Mouse (Mus musculus) embryonic fibroblast, embryonic 13.5 days (primary cell): ENCODE data around the gene Bhlhe40. TPM values are rescaled to one million over a fixed set of nuclear protein-coding genes. Genes with fewer than 3 reads are reported as not detected.

Experiments used
- H3K27ac ChIP-seq: 2 replicates; pipeline ENCODE4 v1.5.1; 2012; ENCODE audit warnings: low read length, control low read depth, inconsistent platforms; ENCODE audit not compliant: insufficient read depth
- H3K4me1 ChIP-seq: 2 replicates; pipeline ENCODE4 v1.6.1; 2011; ENCODE audit warnings: low read length; ENCODE audit not compliant: control insufficient read depth, insufficient read depth
- H3K4me3 ChIP-seq: 2 replicates; pipeline ENCODE4 v1.5.1; 2011; ENCODE audit warnings: mild to moderate bottlenecking, control low read depth, low read length; ENCODE audit not compliant: insufficient read depth
- CTCF ChIP-seq: IDR thresholded peaks from 2 replicates; pipeline ENCODE4 v1.5.1; 2011; ENCODE audit warnings: mild to moderate bottlenecking, control low read depth, low read length, moderate library complexity, borderline replicate concordance; ENCODE audit not compliant: insufficient read depth
- POLR2A ChIP-seq: IDR thresholded peaks from 2 replicates; pipeline ENCODE4 v1.6.1; 2011; ENCODE audit warnings: low read depth, mild to moderate bottlenecking, control low read depth, low read length, moderate library complexity
- polyA plus RNA-seq: library from polyadenylated mRNA; stranded (reverse); fragments of >200 nt; gene quantifications from 2 replicates; pipeline ENCODE4 v1.2.4, GENCODE M21; 2011; ENCODE audit warnings: low read depth; ENCODE audit not compliant: missing spikeins, insufficient read length

Bhlhe40 gene
- polyA plus RNA-seq, 1 experiment, result 61.3 TPM

GRCm38 (mm10) chr6:108685758-108686355 lies 25.4 kb downstream of the Bhlhe40 start:
- H3K4me3 ChIP-seq, result no peak overlapping the region
- no peak for TF ChIP-seq POLR2A
- no peak for TF ChIP-seq CTCF
- no peaks in the 10 kb centered on the region for H3K4me1 ChIP-seq
- H3K27ac ChIP-seq, result no peak overlapping the region

GRCm38 (mm10) chr6:108686930-108687329 lies 26.5 kb downstream of the Bhlhe40 start:
- H3K4me1 ChIP-seq, result no peaks in the 10 kb centered on the region
- no peak overlapping the region for H3K27ac ChIP-seq
- H3K4me3 ChIP-seq, result no peak overlapping the region
- no peak for TF ChIP-seq POLR2A
- TF ChIP-seq CTCF, result no peak

- no peaks in the 10 kb centered on the region for H3K4me1 ChIP-seq
- no peak overlapping the region for H3K4me3 ChIP-seq
- H3K27ac ChIP-seq, result no peak overlapping the region
- TF ChIP-seq POLR2A, result no peak
- no peak for TF ChIP-seq CTCF
Observed at GRCm38 (mm10) chr6:108688344-108688743, 27.9 kb downstream of the Bhlhe40 start.

- Histone ChIP-seq H3K4me3 (no peak overlapping the region), H3K4me1 (no peaks in the 10 kb centered on the region), H3K27ac (peak overlapping the region; percentile 48; the same call in 1 of the 2 replicates)
- TF ChIP-seq POLR2A, result no peak
- no peak for TF ChIP-seq CTCF
Observed at GRCm38 (mm10) chr6:108692986-108693385, 32.6 kb downstream of the Bhlhe40 start.

GRCm38 (mm10) chr6:108694965-108695724 lies 34.7 kb downstream of the Bhlhe40 start:
- Histone ChIP-seq H3K4me3 (no peak overlapping the region), H3K4me1 (no peaks in the 10 kb centered on the region), H3K27ac (no peak overlapping the region)
- TF ChIP-seq CTCF (no peak), POLR2A (no peak)

GRCm38 (mm10) chr6:108695844-108696821 lies 35.7 kb downstream of the Bhlhe40 start:
- Histone ChIP-seq H3K27ac (no peak overlapping the region), H3K4me3 (no peak overlapping the region), H3K4me1 (no peaks in the 10 kb centered on the region)
- no peak for TF ChIP-seq CTCF
- no peak for TF ChIP-seq POLR2A

- H3K4me1 ChIP-seq, result no peaks in the 10 kb centered on the region
- H3K27ac ChIP-seq, result no peak overlapping the region
- no peak overlapping the region for H3K4me3 ChIP-seq
- TF ChIP-seq POLR2A (no peak), CTCF (no peak)
Observed at GRCm38 (mm10) chr6:108696822-108697202, 36.4 kb downstream of the Bhlhe40 start.

- no peaks in the 10 kb centered on the region for H3K4me1 ChIP-seq
- H3K27ac ChIP-seq, result no peak overlapping the region
- TF ChIP-seq CTCF (no peak), POLR2A (no peak)
- no peak overlapping the region for H3K4me3 ChIP-seq
Observed at GRCm38 (mm10) chr6:108697345-108697744, 36.9 kb downstream of the Bhlhe40 start.

GRCm38 (mm10) chr6:108698343-108698870 lies 38.0 kb downstream of the Bhlhe40 start:
- no peak for TF ChIP-seq POLR2A
- no peak for TF ChIP-seq CTCF
- no peak overlapping the region for H3K27ac ChIP-seq
- H3K4me3 ChIP-seq, result no peak overlapping the region
- no peaks in the 10 kb centered on the region for H3K4me1 ChIP-seq

GRCm38 (mm10) chr6:108699679-108700078 lies 39.2 kb downstream of the Bhlhe40 start:
- H3K4me1 ChIP-seq, result peaks cover 4% of the 10 kb centered on the region; the same call in 1 of the 2 replicates
- H3K27ac ChIP-seq, result no peak overlapping the region
- no peak overlapping the region for H3K4me3 ChIP-seq
- TF ChIP-seq POLR2A (no peak), CTCF (no peak)
